Mouse (Mus musculus): ENCODE measurements at regions not wholly inside any gene's neighbourhood (a gene's known extent, or its start where the extent isn't known, plus 50 kb on each side); places are given as distances from the start of the nearest gene placed in this dataset.

DNA sequence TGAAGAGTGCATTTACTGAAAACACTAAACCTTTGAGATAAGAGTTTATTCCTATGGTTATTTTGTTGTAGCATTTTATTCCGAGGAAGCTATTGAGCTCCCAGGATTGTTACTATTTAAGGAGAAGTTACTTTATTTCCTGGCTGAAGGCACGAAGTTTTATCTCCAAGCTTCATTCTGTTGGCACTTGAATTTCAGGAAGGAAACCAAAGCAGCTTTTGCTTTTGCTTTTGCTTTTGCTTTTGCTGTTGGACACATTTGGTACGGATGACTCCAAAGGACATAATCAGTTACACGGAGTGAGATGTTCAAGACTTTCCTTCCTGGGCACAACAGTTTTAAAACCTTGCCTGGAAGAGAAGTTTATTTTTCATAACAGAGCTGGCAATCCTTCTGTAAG is 94.7 kb upstream of the Pdcd1 start:
- H3K9ac ChIP-seq (replicated peaks; ENCODE audit: low read depth, low read length): no peak overlapping the region
- TF ChIP-seq EP300 (IDR thresholded peaks at IDR 0.05; ENCODE audit: low read depth) (no peak), CTCF (IDR thresholded peaks at IDR 0.05; ENCODE audit: low read depth) (no peak)
- H3K4me1 ChIP-seq (ENCODE audit: control insufficient read depth, insufficient read depth): peaks cover 3% of the 10 kb centered on the region; the same call in 1 of the 2 replicates
- no peaks in the 10 kb centered on the region for H3K9me3 ChIP-seq (replicated peaks; ENCODE audit: control insufficient read depth, low read length)
- peak; percentile 12 for DNase-seq (ENCODE audit: low spot score)
- no peaks in the 10 kb centered on the region for H3K36me3 ChIP-seq (replicated peaks; ENCODE audit: control insufficient read depth, insufficient read depth, low read length)
- WGBS: 22% methylated on average over 4 of the region's 4 CpGs
- ATAC-seq (ENCODE audit: insufficient read depth, low read depth): no peak
- H3K27me3 ChIP-seq (ENCODE audit: control insufficient read depth, insufficient read depth, low read length): no peaks in the 10 kb centered on the region
- H3K27ac ChIP-seq (ENCODE audit: low read depth): no peak overlapping the region
- peak overlapping the region; percentile 12 for H3K4me3 ChIP-seq (ENCODE audit: low read depth, low read length)
- peak overlapping the region; percentile 33 for H3K4me2 ChIP-seq (ENCODE audit: low read depth, low read length)

DNA sequence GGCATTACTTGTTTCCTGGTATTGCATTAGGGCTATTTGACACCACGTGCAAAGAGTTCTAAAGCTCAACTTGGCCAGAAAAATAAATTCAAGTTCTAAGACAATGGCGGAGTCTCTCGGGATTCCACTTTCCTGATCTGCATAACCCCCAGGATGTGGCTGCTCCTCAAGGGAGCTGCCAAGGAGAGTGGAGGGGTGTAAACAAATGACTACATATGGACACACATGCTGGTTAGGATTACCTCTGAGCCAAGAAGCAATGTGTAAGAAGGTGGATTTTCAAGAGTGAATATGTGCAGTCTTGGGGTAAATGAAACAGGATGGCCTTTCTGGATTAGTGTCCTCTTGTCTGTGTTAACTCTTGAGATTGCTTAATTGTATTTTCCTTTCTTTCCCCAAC is 88.2 kb upstream of the Pdcd1 start:
- no peak for TF ChIP-seq CTCF (IDR thresholded peaks at IDR 0.05; ENCODE audit: low read depth)
- TF ChIP-seq EP300 (IDR thresholded peaks at IDR 0.05; ENCODE audit: low read depth): no peak
- Histone ChIP-seq H3K9me3 (replicated peaks; ENCODE audit: control insufficient read depth, low read length) (no peaks in the 10 kb centered on the region), H3K9ac (replicated peaks; ENCODE audit: low read depth, low read length) (no peak overlapping the region), H3K36me3 (replicated peaks; ENCODE audit: control insufficient read depth, insufficient read depth, low read length) (no peaks in the 10 kb centered on the region), H3K27me3 (ENCODE audit: control insufficient read depth, insufficient read depth, low read length) (no peaks in the 10 kb centered on the region), H3K4me3 (ENCODE audit: low read depth, low read length) (no peak overlapping the region), H3K27ac (ENCODE audit: low read depth) (no peak overlapping the region), H3K4me1 (ENCODE audit: control insufficient read depth, insufficient read depth) (no peaks in the 10 kb centered on the region), H3K4me2 (ENCODE audit: low read depth, low read length) (no peak overlapping the region)
- ATAC-seq (ENCODE audit: insufficient read depth, low read depth) (no peak), DNase-seq (ENCODE audit: low spot score) (no peak)
- WGBS: 64% methylated on average over 3 of the region's 3 CpGs

DNA sequence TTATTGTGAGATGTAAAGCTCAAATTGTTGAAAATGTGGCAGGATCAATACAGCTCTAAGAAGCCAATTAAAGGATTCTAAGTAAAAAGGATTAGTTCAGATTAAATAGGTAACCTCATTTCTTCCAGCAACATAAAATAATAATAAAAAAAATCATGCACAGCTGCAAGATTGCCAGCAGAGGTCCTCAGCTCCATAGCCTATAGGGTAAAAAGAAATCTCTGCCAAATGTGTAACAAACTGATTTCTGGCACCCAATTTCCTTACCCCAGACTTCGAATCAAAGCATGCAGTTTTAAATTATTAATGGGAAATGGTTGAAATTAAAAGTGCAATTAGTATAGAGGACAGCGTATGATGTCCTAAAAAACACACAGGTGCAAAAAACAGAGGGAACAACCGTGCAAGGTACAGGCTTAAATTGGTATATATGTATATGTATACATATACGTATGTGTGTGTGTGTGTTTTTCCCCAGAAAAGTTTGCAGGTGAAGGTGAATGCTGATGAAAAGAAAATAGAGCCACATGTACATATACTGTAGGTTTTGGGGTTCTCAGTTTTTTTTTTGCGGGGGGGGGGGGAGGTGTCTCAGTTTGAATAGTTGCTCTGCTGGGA is 87.2 kb upstream of the Pdcd1 start:
- Histone ChIP-seq H3K36me3 (replicated peaks; ENCODE audit: control insufficient read depth, insufficient read depth, low read length) (no peaks in the 10 kb centered on the region), H3K9ac (replicated peaks; ENCODE audit: low read depth, low read length) (no peak overlapping the region), H3K9me3 (replicated peaks; ENCODE audit: control insufficient read depth, low read length) (no peaks in the 10 kb centered on the region), H3K27me3 (ENCODE audit: control insufficient read depth, insufficient read depth, low read length) (no peaks in the 10 kb centered on the region), H3K4me2 (ENCODE audit: low read depth, low read length) (no peak overlapping the region), H3K4me1 (ENCODE audit: control insufficient read depth, insufficient read depth) (no peaks in the 10 kb centered on the region), H3K27ac (ENCODE audit: low read depth) (no peak overlapping the region), H3K4me3 (ENCODE audit: low read depth, low read length) (no peak overlapping the region)
- TF ChIP-seq CTCF (IDR thresholded peaks at IDR 0.05; ENCODE audit: low read depth): peak; percentile 45
- TF ChIP-seq EP300 (IDR thresholded peaks at IDR 0.05; ENCODE audit: low read depth): no peak
- WGBS: 78% methylated on average over 5 of the region's 5 CpGs
- DNase-seq (ENCODE audit: low spot score) (peak; percentile 21), ATAC-seq (ENCODE audit: insufficient read depth, low read depth) (no peak)

DNA sequence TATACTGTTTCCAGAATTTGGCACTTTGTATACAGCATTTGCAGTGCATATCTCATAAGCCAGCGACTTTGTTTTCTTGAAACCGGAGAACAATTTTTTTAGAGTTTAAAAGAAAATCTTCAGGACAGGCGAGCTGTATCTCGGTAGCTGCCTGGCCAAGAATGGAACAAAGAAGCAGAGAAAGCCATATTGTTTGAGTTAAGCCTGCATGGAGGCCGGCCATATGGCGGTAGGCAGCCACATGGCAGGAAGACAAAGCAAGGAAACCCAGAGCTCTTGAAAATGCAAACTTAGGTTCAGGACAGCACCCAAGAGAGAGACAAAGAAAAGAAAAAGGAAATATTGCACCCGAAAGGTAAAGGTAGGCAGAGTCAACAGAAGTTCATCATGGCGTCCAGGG is 84.4 kb upstream of the Pdcd1 start:
- Histone ChIP-seq H3K4me2 (ENCODE audit: low read depth, low read length) (no peak overlapping the region), H3K9ac (replicated peaks; ENCODE audit: low read depth, low read length) (no peak overlapping the region), H3K27me3 (ENCODE audit: control insufficient read depth, insufficient read depth, low read length) (no peaks in the 10 kb centered on the region), H3K4me1 (ENCODE audit: control insufficient read depth, insufficient read depth) (no peaks in the 10 kb centered on the region), H3K36me3 (replicated peaks; ENCODE audit: control insufficient read depth, insufficient read depth, low read length) (no peaks in the 10 kb centered on the region), H3K4me3 (ENCODE audit: low read depth, low read length) (no peak overlapping the region), H3K27ac (ENCODE audit: low read depth) (no peak overlapping the region), H3K9me3 (replicated peaks; ENCODE audit: control insufficient read depth, low read length) (no peaks in the 10 kb centered on the region)
- TF ChIP-seq CTCF (IDR thresholded peaks at IDR 0.05; ENCODE audit: low read depth): no peak
- no peak for TF ChIP-seq EP300 (IDR thresholded peaks at IDR 0.05; ENCODE audit: low read depth)
- ATAC-seq (ENCODE audit: insufficient read depth, low read depth) (no peak), DNase-seq (ENCODE audit: low spot score) (no peak)
- WGBS: 83% methylated on average over 8 of the region's 8 CpGs
